Mouse (Mus musculus): Measurements from ENCODE around the gene Ddx55. TPM values are rescaled to one million over a fixed set of nuclear protein-coding genes. Genes with fewer than 3 reads are reported as not detected.

Ddx55 gene
- 24.5 TPM for polyA plus RNA-seq (2021)

- DNase-seq (ENCODE audit: low read depth, low spot score), result peak; percentile 67
- TF ChIP-seq CTCF (IDR thresholded peaks at IDR 0.05), result no peak
- peak; percentile 84 for ATAC-seq
- in situ Hi-C loops (cut with MboI; ENCODE audit: low pct_unique_long_range_greater_than_20kb), result no loop called here
- ChIA-PET CTCF (interaction anchor here (0.6 to 5.7 kb wide), 6 partner anchors 9 to 223 kb away, joined by 3 to 30 read pairs (median 4); no protein-coding TSS in a partner anchor), POLR2A (interaction anchor here (0.6 to 2.0 kb wide), 10 partner anchors 10 to 1970 kb away, joined by 3 to 6 read pairs (median 4); partner anchors contain the start of gene Atp6v0a2)
- H3K27me3 ChIP-seq, result no peaks in the 10 kb centered on the region
Observed at GRCm38 (mm10) chr5:124552558-124553307, at the start of gene Ddx55. Ddx55 (plus strand) TSS chr5:124552864.

- ATAC-seq (no peak), DNase-seq (ENCODE audit: low read depth, low spot score) (no peak)
- H3K27me3 ChIP-seq, result no peaks in the 10 kb centered on the region
- no peak for TF ChIP-seq CTCF (IDR thresholded peaks at IDR 0.05)
- CTCF ChIA-PET, result interaction anchor here (1.1 kb wide), 1 partner anchor 35 kb away, joined by 3 read pairs; no protein-coding TSS in a partner anchor
- POLR2A ChIA-PET, result no interaction called here
- in situ Hi-C loops (cut with MboI; ENCODE audit: low pct_unique_long_range_greater_than_20kb), result loop anchor here (25.0 kb wide), 1 partner anchor 1366 kb away; the partner anchor contains the start of genes Rhof and Setd1b
Observed at GRCm38 (mm10) chr5:124503742-124504141, 48.9 kb upstream of the Ddx55 start.

DNA sequence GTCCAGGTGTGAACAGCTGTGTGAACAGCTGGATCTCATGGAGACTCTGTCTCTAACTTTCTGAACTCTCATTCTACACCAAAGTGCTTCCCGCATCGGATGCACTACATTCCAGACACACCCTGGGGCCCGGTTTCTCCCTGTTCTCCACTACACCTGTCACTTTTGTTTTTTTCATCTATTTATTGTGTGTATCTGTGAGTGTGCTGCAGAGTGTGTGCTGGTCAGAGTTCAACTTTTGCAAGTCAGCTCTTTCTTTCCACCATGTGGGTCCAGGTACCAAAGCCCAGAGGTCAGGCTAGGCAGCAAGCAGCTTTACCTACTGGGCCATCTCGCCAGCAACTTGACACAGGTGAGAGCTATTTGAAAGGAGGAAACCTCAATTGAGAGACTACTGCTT, 47.4 kb upstream of the Ddx55 start:
- ChIA-PET POLR2A (no interaction called here), CTCF (interaction anchor here (1.2 to 1.7 kb wide), 3 partner anchors 17 to 33 kb away, joined by 3 to 4 read pairs (median 4); no protein-coding TSS in a partner anchor)
- DNase-seq (ENCODE audit: low read depth, low spot score) (no peak), ATAC-seq (no peak)
- TF ChIP-seq CTCF (IDR thresholded peaks at IDR 0.05), result no peak
- no peaks in the 10 kb centered on the region for H3K27me3 ChIP-seq
- in situ Hi-C loops (cut with MboI; ENCODE audit: low pct_unique_long_range_greater_than_20kb), result loop anchor here (25.0 kb wide), 1 partner anchor 1368 kb away; the partner anchor contains the start of genes Rhof and Setd1b

- DNase-seq (ENCODE audit: low read depth, low spot score) (peak; percentile 65), ATAC-seq (peak; percentile 59)
- ChIA-PET POLR2A (interaction anchor here (1.1 to 1.8 kb wide), 6 partner anchors 11 to 28 kb away, joined by 3 to 5 read pairs (median 4); partner anchors contain the start of gene Rilpl1), CTCF (interaction anchor here (1.1 to 2.2 kb wide), 6 partner anchors 14 to 74 kb away, joined by 3 to 6 read pairs (median 4); no protein-coding TSS in a partner anchor)
- no peak for TF ChIP-seq CTCF (IDR thresholded peaks at IDR 0.05)
- no peaks in the 10 kb centered on the region for H3K27me3 ChIP-seq
- in situ Hi-C loops (cut with MboI; ENCODE audit: low pct_unique_long_range_greater_than_20kb), result loop anchor here (25.0 kb wide), 1 partner anchor 1370 kb away; the partner anchor contains the start of genes Rhof and Setd1b
Observed at GRCm38 (mm10) chr5:124506731-124507359, 45.8 kb upstream of the Ddx55 start.

DNA sequence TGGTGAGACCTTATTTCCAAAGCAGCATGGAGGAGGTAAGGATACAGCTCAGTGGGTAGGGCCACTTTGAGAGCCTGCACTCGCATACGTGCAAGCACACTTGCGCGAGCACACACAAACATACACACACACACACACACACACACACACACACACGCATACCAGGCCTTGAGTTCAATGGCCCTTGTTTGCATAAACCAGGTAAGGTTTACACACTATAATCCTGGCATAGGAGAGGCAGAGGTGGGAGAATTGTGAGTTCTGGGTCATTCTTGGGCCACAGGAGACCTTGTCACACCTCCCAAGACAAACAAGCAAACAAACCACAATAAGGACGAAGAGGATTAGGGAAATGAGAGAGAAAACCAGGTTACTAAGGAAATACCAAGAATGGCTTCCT, 43.5 kb upstream of the Ddx55 start:
- TF ChIP-seq CTCF (IDR thresholded peaks at IDR 0.05), result no peak
- CTCF ChIA-PET, result interaction anchor here (2.8 kb wide), 1 partner anchor 15 kb away, joined by 13 read pairs; no protein-coding TSS in a partner anchor
- H3K27me3 ChIP-seq, result no peaks in the 10 kb centered on the region
- no peak for ATAC-seq
- in situ Hi-C loops (cut with MboI; ENCODE audit: low pct_unique_long_range_greater_than_20kb), result loop anchor here (25.0 kb wide), 1 partner anchor 1372 kb away; the partner anchor contains the start of genes Rhof and Setd1b
- no peak for DNase-seq (ENCODE audit: low read depth, low spot score)
- POLR2A ChIA-PET, result no interaction called here

DNA sequence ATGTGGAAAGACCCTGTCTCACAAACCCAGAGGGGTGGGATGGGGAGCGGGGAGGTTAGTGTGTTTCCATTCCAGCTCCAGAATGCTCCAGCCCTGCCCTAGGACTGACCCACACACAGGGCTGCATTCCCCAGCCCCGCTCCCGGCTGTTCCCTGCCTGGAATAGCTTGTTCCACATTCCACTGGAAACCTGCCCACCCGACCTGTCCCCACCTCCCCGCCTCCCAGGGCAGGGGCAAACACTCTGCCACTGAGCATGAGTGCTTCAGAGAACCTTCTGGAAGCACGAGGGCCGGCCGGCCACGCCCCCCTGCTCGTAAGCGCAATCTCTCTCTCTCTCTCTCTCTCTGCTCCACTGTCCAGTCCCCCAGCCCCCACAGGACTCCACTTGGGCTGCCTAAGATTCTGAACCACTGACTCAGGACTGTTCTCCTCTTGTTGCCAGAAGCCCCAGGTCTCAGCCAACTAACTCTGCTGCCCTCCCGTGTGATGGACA, 42.9 kb upstream of the Ddx55 start:
- POLR2A ChIA-PET, result no interaction called here
- H3K27me3 ChIP-seq, result no peaks in the 10 kb centered on the region
- CTCF ChIA-PET, result interaction anchor here (2.8 kb wide), 1 partner anchor 14 kb away, joined by 13 read pairs; no protein-coding TSS in a partner anchor
- in situ Hi-C loops (cut with MboI; ENCODE audit: low pct_unique_long_range_greater_than_20kb), result loop anchor here (25.0 kb wide), 1 partner anchor 1372 kb away; the partner anchor contains the start of genes Rhof and Setd1b
- DNase-seq (ENCODE audit: low read depth, low spot score) (peak; percentile 88), ATAC-seq (peak; percentile 68)
- no peak for TF ChIP-seq CTCF (IDR thresholded peaks at IDR 0.05)

DNA sequence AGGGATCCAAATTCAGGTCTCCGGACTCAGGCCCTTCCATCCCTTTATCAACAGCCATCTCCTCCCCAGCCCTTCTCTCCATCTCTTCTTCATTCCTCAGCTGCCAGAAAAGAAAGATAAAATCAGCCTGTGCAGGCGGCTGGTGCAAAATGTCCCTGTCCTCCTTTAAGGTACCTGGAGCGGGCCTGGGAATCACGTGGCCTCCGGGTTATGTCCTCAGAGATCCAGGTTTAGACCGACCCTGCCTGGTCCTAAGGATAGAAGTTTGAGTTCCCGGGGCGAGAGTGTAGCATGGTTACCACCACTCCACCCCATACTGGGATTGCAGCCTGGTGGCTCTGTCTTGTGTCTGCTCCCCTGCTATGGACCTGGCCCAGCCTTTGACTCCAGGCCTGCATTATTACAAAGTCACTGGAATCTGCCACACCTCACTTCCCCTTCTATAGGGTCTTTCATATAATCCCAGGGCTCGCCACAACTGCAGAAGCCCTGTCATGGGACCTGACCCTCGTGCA, 42.1 kb upstream of the Ddx55 start:
- CTCF ChIA-PET, result interaction anchor here (2.8 kb wide), 1 partner anchor 13 kb away, joined by 13 read pairs; no protein-coding TSS in a partner anchor
- DNase-seq (ENCODE audit: low read depth, low spot score), result no peak
- H3K27me3 ChIP-seq, result no peaks in the 10 kb centered on the region
- POLR2A ChIA-PET, result interaction anchor here (1.0 kb wide), 1 partner anchor 10 kb away, joined by 8 read pairs; no protein-coding TSS in a partner anchor
- in situ Hi-C loops (cut with MboI; ENCODE audit: low pct_unique_long_range_greater_than_20kb), result loop anchor here (25.0 kb wide), 1 partner anchor 1373 kb away; the partner anchor contains the start of genes Rhof and Setd1b
- ATAC-seq, result no peak
- no peak for TF ChIP-seq CTCF (IDR thresholded peaks at IDR 0.05)

- no peaks in the 10 kb centered on the region for H3K27me3 ChIP-seq
- ChIA-PET POLR2A (no interaction called here), CTCF (no interaction called here)
- TF ChIP-seq CTCF (IDR thresholded peaks at IDR 0.05), result no peak
- no peak for DNase-seq (ENCODE audit: low read depth, low spot score)
- in situ Hi-C loops (cut with MboI; ENCODE audit: low pct_unique_long_range_greater_than_20kb), result loop anchor here (25.0 kb wide), 1 partner anchor 1378 kb away; the partner anchor contains the start of genes Rhof and Setd1b
- no peak for ATAC-seq
Observed at GRCm38 (mm10) chr5:124515789-124516188, 36.9 kb upstream of the Ddx55 start.

DNA sequence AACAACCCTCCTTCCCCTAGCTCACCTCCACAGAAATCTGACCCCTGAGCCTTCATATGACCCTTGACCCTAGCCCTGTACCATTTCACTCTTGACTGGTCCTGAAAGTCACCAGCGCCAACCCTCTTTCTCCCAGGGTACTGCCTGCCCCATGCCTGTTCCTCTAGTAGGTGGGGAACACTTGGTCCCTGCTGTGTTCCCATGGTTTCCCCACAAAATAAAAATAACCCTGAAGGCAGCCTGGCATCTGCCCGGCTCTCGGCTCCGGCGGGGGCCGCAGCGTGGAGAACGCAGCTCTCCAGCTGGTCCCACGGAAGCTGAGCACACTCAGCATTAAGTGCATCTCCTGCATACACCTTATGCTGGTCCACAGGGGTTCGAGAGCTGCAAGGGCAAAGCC, 34.0 kb upstream of the Ddx55 start:
- no peak for TF ChIP-seq CTCF (IDR thresholded peaks at IDR 0.05)

DNA sequence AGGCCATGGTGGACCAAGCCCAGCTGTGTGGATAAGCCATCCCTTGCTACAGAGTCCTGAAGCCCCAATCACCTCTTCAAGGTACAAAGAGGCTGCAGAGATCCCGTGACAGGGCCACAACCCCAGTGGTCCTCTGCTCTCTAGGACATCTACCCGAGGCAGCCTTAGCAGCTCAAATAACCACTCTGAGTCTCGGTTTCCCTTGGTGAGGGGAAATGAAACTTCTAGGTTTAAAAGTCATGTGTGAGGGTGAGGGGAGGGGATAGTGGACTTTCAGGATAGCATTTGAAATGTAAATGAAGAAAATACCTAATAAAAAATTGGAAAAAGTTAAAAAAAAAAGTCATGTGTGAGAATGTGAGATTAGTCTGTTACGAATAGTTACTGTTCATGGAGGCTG, 31.1 kb upstream of the Ddx55 start:
- ChIA-PET CTCF (no interaction called here), POLR2A (no interaction called here)
- no peak for DNase-seq (ENCODE audit: low read depth, low spot score)
- in situ Hi-C loops (cut with MboI; ENCODE audit: low pct_unique_long_range_greater_than_20kb), result loop anchor here (25.0 kb wide), 1 partner anchor 1384 kb away; the partner anchor contains the start of genes Rhof and Setd1b
- no peak for ATAC-seq
- no peak for TF ChIP-seq CTCF (IDR thresholded peaks at IDR 0.05)
- no peaks in the 10 kb centered on the region for H3K27me3 ChIP-seq

More for the DNA sequence above, 34.0 kb upstream of the Ddx55 start:
- DNase-seq (ENCODE audit: low read depth, low spot score), result no peak
- CTCF ChIA-PET, result interaction anchor here (1.6 to 1.8 kb wide), 2 partner anchors 8 to 27 kb away, joined by 4 to 6 read pairs; no protein-coding TSS in a partner anchor
- in situ Hi-C loops (cut with MboI; ENCODE audit: low pct_unique_long_range_greater_than_20kb), result loop anchor here (25.0 kb wide), 1 partner anchor 1381 kb away; the partner anchor contains the start of genes Rhof and Setd1b
- no peaks in the 10 kb centered on the region for H3K27me3 ChIP-seq
- ATAC-seq, result no peak
- POLR2A ChIA-PET, result no interaction called here
